Mouse (Mus musculus) hindbrain, postnatal 0 days (tissue): ENCODE data around the gene Abcb9. TPM values are rescaled to one million over a fixed set of nuclear protein-coding genes. Genes with fewer than 3 reads are reported as not detected.

Experiments used
- ATAC-seq: fragments of 200-750 bp; cut with Nextera tagmentation; 2 replicates; pipeline ENCODE4 v1.8.0; 2017; ENCODE audit warnings: mild to moderate bottlenecking, moderate TSS enrichment, moderate library complexity
- DNase-seq: peaks from one replicate; pipeline ENCODE4 v3.0.0-alpha.2; 2015; ENCODE audit warnings: low spot score
- H3K27ac ChIP-seq: fragments of 300-500 bp; sonication (generic); 2 replicates; pipeline ENCODE4 v1.5.1; 2014; ENCODE audit warnings: mild to moderate bottlenecking
- H3K27me3 ChIP-seq: fragments of 300-500 bp; sonication (generic); 2 replicates; pipeline ENCODE4 v1.6.1; 2014; ENCODE audit warnings: low read length, mixed read lengths; ENCODE audit not compliant: insufficient read depth
- H3K36me3 ChIP-seq: fragments of 300-500 bp; sonication (generic); 2 replicates; pipeline ENCODE4 v1.6.1; 2014; ENCODE audit warnings: low read length, mixed read lengths; ENCODE audit not compliant: insufficient read depth
- H3K4me1 ChIP-seq: fragments of 300-500 bp; sonication (generic); 2 replicates; pipeline ENCODE4 v1.6.1; 2014; ENCODE audit warnings: antibody characterized with exemption, low read length, mixed read lengths; ENCODE audit not compliant: insufficient read depth
- H3K4me2 ChIP-seq: fragments of 300-500 bp; sonication (generic); 2 replicates; pipeline ENCODE4 v1.6.1; 2014; ENCODE audit warnings: low read depth, mild to moderate bottlenecking, low read length, moderate library complexity, mixed read lengths
- H3K4me3 ChIP-seq: fragments of 300-500 bp; sonication (generic); 2 replicates; pipeline ENCODE4 v1.5.1; 2014; ENCODE audit warnings: low read length
- H3K9ac ChIP-seq: fragments of 300-500 bp; sonication (generic); replicated peaks from 2 replicates; pipeline ENCODE4 v1.6.1; 2014; ENCODE audit warnings: mild to moderate bottlenecking, low read length, moderate library complexity, mixed read lengths
- H3K9me3 ChIP-seq: fragments of 300-500 bp; sonication (generic); 2 replicates; pipeline ENCODE4 v1.6.1; 2016; ENCODE audit warnings: low read length, mixed read lengths
- CTCF ChIP-seq: IDR thresholded peaks from 2 replicates; pipeline ENCODE4 v1.5.1; 2016; ENCODE audit warnings: antibody characterized with exemption, control low read depth, low read depth
- WGBS: fragments of 180-500 bp; shearing (Covaris S2); extraction: QIAGEN DNeasy Blood & Tissue Kit; methylation state at CpG from one replicate; pipeline ENCODE4 v1.1.7; 2014; 5-methylcytosine and 5-hydroxymethylcytosine counted together
- polyA plus RNA-seq: library from polyadenylated mRNA; unstranded; fragments of >200 nt; fragmentation: Nextera tagmentation; extraction: Ambion mirVana; gene quantifications from 2 replicates; pipeline ENCODE4 v1.2.1, GENCODE M21; 2015
- total RNA-seq: library from RNA; depleted of rRNA; stranded (reverse); fragments of >200 nt; gene quantifications from 2 replicates; pipeline ENCODE4 v1.2.3, GENCODE M21; 2014

The Abcb9 gene
- total and polyA plus RNA-seq, 2 experiments from 2014 or later = 30.8 to 69.3 TPM

DNA sequence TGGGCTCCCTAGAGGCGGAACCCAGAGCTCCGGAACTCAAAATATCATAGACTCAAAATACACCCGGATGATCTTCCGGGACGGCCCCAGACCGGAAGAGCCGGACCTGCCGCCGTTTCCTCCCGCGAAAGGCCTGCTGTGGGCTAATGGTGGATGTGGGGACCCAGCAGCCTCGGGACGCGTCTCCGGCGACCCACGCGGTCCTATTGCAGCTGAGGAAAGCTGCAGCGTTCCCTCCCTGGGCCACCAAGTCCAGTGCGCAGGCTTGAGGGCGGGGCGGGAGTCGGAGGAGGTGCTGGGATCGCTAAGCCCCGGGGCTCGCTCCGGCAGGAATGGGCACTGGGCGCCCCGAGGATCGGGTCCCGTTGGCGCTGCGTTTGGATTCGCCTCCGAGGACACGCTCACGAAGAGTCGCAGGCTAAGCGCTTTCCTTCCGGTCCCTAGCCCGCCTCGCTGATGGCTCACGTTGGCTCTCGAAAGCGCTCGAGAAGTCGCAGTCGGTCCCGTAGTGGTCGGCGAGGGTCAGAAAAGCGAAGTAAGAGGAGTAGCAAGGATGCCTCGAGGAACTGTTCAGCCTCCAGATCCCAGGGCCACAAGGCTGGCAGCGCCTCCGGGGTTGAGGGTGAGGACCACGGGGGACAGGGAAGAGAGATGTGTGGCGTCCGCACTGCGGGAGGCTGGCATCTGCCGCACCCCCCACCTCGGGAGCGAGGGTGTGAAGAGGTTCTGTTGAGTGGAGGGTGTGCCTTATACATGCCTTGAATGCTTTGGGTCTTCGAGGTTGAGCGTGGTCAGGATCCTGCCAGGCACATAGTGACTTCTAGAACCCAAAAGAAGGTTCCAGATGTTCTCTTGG lies 20.6 kb upstream of the Abcb9 start, which contains the start of gene Arl6ip4:
TSS of gene Arl6ip4 (plus strand) at position 100 of the 856 bp plus-strand sequence.
- peak within 1 kb of the TSS; percentile 91 for H3K4me3 ChIP-seq
- peaks cover 17% of the 10 kb centered on the region for H3K4me1 ChIP-seq
- DNase-seq (peak; percentile 89), ATAC-seq (peak; percentile 27)
- H3K9ac ChIP-seq = peak within 1 kb of the TSS; percentile 92
- H3K36me3 ChIP-seq = peaks cover 11% of the 10 kb centered on the region; the same call in 1 of the 2 replicates
- no peaks in the 10 kb centered on the region for H3K27me3 ChIP-seq
- H3K4me2 ChIP-seq = peak within 1 kb of the TSS; percentile 99
- H3K9me3 ChIP-seq = no peaks in the 10 kb centered on the region
- no peak for TF ChIP-seq CTCF
- H3K27ac ChIP-seq = peak within 1 kb of the TSS; percentile 86
- WGBS = 2% methylated on average over 64 of the region's 64 CpGs

DNA sequence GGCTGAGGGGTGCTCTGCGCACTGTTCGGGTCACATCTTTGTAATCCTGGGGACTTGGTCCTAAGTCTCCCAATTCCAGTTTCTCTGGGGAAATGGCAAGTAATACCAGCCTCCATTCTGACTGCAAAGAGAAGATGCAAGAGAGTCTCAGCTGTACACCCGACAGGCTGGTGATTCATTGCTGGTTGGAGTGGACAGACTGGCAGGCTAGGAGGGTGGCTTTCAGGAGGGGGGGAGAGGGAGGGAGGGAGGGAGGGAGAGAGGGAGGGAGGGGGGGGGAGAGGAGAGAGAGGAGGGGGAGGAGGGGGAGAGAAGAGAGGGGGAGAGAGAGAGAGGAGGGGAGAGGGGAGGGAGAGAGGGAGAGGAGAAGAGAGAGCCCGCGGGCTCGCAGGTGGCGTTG lies 19.9 kb upstream of the Abcb9 start:
- peaks cover 17% of the 10 kb centered on the region for H3K4me1 ChIP-seq
- DNase-seq (no peak), ATAC-seq (no peak)
- peaks cover 10% of the 10 kb centered on the region; the same call in 1 of the 2 replicates for H3K36me3 ChIP-seq
- WGBS = 23% methylated on average over 7 of the region's 7 CpGs
- H3K27me3 ChIP-seq = no peaks in the 10 kb centered on the region
- peak overlapping the region; percentile 86; the same call in 1 of the 2 replicates for H3K27ac ChIP-seq
- no peaks in the 10 kb centered on the region for H3K9me3 ChIP-seq
- H3K9ac ChIP-seq = peak overlapping the region; percentile 92
- TF ChIP-seq CTCF = no peak
- H3K4me3 ChIP-seq = peak overlapping the region; percentile 91
- H3K4me2 ChIP-seq = peak overlapping the region; percentile 99

DNA sequence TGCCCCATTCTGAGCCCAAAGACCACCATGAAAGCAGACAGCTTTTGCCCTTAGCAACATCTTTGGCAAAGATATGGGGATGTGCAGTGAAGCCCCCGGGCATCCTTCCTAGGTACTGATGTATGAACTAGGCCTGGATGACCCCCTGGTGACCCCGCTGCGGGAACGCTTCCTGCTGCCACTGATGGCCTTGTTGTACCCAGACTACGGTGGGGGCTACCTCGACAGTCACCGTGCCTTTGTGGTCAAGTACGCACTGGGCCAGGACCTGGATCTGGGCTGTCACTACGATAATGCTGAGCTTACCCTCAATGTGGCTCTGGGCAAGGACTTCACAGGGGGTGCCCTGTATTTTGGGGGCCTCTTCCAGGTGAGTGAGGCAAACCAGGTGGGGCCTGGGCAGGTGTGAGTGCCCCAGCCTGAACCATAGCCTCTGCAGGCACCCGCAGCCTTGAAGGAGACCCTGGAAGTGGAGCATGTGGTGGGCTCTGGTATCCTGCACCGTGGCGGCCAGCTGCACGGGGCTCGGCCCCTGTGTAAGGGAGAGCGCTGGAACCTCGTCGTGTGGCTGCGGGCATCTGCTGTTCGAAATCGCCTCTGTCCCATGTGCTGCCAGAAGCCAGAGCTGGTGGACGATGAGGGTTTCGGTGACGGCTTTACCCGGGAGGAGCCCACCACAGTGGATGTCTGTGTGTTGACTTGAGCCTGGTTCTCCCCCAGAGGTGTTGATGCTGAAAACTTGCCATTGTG lies 18.9 kb upstream of the Abcb9 start:
- no peak overlapping the region for H3K4me2 ChIP-seq
- peaks cover 17% of the 10 kb centered on the region for H3K4me1 ChIP-seq
- ATAC-seq = no peak
- H3K27me3 ChIP-seq = no peaks in the 10 kb centered on the region
- no peak for DNase-seq
- 91% methylated on average over 24 of the region's 24 CpGs for WGBS
- no peak overlapping the region for H3K9ac ChIP-seq
- no peak overlapping the region for H3K27ac ChIP-seq
- TF ChIP-seq CTCF = no peak
- no peaks in the 10 kb centered on the region; the same call in 1 of the 2 replicates for H3K36me3 ChIP-seq
- no peak overlapping the region for H3K4me3 ChIP-seq
- no peaks in the 10 kb centered on the region for H3K9me3 ChIP-seq

DNA sequence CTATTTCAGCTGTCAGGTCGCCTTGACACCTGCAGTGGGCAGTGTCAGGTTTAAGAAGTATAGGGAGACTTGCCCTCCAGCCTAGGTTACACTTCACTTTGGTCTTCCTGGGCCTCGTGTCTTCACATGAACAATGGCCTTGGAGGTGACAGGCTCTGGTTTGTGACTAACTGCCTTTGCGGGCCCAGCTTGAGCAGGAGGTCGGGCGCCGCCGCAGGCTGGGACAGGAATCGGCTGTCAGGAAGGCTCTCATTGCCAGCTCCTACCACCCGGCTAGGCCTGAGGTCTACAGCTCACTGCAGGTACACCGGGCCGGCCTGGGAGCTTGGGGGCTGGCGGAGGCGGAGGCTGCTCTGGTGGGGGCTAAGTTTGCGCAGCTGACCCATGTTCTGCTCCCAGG lies 17.4 kb upstream of the Abcb9 start:
- Histone ChIP-seq H3K27me3 (no peaks in the 10 kb centered on the region), H3K9me3 (no peaks in the 10 kb centered on the region), H3K36me3 (no peaks in the 10 kb centered on the region; the same call in 1 of the 2 replicates), H3K4me1 (peaks cover 17% of the 10 kb centered on the region), H3K9ac (peak overlapping the region; percentile 62), H3K4me3 (peak overlapping the region; percentile 65), H3K4me2 (peak overlapping the region; percentile 96), H3K27ac (peak overlapping the region; percentile 93; the same call in 1 of the 2 replicates)
- DNase-seq (peak; percentile 69), ATAC-seq (no peak)
- 19% methylated on average over 13 of the region's 14 CpGs for WGBS
- peak; percentile 68 for TF ChIP-seq CTCF

DNA sequence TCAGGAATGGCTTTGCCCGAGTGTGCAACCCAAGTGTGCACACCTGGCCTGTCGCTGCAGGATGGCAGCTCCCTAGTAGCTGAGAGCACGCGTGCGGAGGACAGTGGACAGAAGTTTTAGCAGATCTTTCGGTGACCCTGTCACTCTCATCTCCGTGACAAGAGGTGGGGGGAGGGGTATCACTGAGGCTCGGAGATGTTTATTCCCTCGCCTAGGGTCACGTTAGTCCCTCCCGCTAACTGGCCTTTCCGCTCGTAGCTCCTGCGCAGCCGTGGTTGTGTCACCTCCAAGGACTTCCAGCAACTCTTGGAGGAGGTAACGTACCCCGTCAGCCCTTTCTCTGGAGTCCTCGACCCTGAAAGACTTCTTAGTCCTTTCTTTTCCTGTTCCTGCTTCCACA lies 16.9 kb upstream of the Abcb9 start:
- DNase-seq = peak; percentile 51

DNA sequence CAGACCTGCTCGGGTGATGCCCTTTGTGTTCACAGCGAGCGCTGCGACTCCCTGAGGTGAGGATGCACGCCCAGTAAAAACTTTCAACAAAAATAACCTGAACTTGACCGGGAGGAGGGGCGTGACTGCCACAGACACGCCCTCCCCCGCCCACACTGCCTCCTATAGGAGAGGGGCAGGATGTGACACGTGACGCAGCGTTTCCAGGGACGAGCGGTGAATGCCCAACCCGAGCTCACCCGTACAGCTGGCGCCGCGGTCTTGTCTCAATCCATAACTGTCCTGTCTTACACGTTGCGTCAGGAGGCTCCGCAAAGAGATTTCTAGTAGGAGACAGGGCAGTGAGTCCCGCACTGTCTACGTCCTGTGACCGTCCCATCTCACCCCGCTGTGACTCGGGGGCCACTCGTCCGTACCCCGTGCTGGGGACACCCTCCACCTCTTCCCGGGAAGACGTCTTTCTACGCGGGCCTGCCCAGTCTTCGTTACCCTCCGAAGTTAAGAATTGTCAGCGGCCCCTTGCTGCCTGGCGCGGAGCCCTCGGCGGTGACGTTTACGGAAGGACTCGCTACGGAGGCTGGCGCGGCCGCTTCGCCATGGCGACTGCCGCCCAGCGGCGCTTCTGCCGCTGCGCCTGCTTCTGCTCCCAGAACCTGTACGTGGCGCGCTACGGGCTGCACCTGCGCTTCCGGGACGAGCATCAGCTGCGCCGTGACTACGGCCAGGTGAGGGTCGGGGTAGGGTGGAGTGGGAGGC lies 16.3 kb upstream of the Abcb9 start, which contains the start of gene Ogfod2:
TSS of gene Ogfod2 (plus strand) at position 556 of the 756 bp plus-strand sequence.
- peak within 1 kb of the TSS; percentile 65 for H3K4me3 ChIP-seq
- H3K27ac ChIP-seq = peak within 1 kb of the TSS; percentile 93
- H3K9me3 ChIP-seq = no peaks in the 10 kb centered on the region
- peak; percentile 61 for TF ChIP-seq CTCF
- peak; percentile 96 for ATAC-seq
- H3K4me1 ChIP-seq = peaks cover 13% of the 10 kb centered on the region
- WGBS = 1% methylated on average over 64 of the region's 66 CpGs
- no peaks in the 10 kb centered on the region for H3K36me3 ChIP-seq
- H3K27me3 ChIP-seq = no peaks in the 10 kb centered on the region
- H3K9ac ChIP-seq = peak within 1 kb of the TSS; percentile 62
- H3K4me2 ChIP-seq = peak within 1 kb of the TSS; percentile 96
- peak; percentile 98 for DNase-seq

More for the DNA sequence above, 16.9 kb upstream of the Abcb9 start:
- Histone ChIP-seq H3K4me3 (peak overlapping the region; percentile 65), H3K27ac (peak overlapping the region; percentile 93), H3K9ac (peak overlapping the region; percentile 62), H3K4me2 (peak overlapping the region; percentile 96), H3K36me3 (no peaks in the 10 kb centered on the region), H3K27me3 (no peaks in the 10 kb centered on the region), H3K9me3 (no peaks in the 10 kb centered on the region), H3K4me1 (peaks cover 17% of the 10 kb centered on the region)
- 1% methylated on average over 18 of the region's 18 CpGs for WGBS
- no peak for ATAC-seq
- TF ChIP-seq CTCF = no peak
